Mouse (Mus musculus): Measurements from ENCODE around the gene Mrpl46. TPM values are rescaled to one million over a fixed set of nuclear protein-coding genes. Genes with fewer than 3 reads are reported as not detected.

Mrpl46 gene
- total RNA-seq, 1 experiment, result 34.2 TPM

DNA sequence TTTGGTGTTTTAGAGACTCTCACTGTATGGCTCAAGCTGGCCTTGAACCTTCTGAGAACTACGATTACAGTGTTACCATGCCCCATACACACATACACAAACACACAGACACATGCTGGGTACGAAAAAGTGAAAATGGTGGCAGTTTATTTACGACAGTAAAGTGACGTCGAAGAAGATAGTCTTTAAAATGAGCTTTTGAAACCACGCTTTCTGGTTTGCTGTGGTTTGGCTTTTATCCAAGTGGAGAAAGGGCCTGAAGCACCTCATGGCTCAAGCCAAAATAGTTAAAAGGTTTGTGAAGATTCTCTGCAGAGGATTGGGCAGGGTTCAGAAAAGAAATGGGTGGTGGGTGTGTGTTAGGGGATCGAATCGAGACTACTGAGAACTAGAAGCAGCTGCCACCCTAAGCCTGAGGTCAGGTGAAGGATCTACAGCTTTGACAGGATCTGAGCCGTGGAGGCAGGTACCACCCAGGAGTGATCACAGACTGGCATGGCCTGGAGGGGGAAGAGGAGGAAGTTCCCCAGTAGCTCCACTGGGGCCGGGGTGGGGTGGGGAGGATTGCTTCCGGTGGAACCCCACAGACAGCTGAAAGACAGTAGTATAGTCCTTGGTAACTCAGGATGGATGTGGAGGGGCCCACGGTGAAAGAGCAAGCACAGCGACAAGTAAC, 10.7 kb upstream of the Mrpl46 start:
- H3K36me3 ChIP-seq (ENCODE audit: control insufficient read depth, insufficient read depth, low read length, poor library complexity, severe bottlenecking), result peaks cover 19% of the 10 kb centered on the region
- H3K4me1 ChIP-seq (ENCODE audit: control insufficient read depth in 2 of 2, insufficient read depth in 2 of 2, low read length in 2 of 2, poor library complexity in 1 of 2), result no peaks in the 10 kb centered on the region; a peak in 1 of 4 replicates
- no peak overlapping the region for H3K9ac ChIP-seq (ENCODE audit: insufficient read depth, low read depth, low read length, poor library complexity, severe bottlenecking)
- no peak overlapping the region for H3K27ac ChIP-seq (ENCODE audit: insufficient read depth, low read depth, low read length, poor library complexity, severe bottlenecking)
- TF ChIP-seq ZNF384 (IDR thresholded peaks at IDR 0.05; ENCODE audit: low read depth, low read length) (no peak), CHD2 (IDR thresholded peaks at IDR 0.05; ENCODE audit: low read depth, low read length) (no peak), ZC3H11A (IDR thresholded peaks at IDR 0.05; ENCODE audit: borderline replicate concordance, low read depth, low read length) (no peak), MAFK (IDR thresholded peaks at IDR 0.05; ENCODE audit: insufficient read depth, low read depth, low read length) (no peak), HCFC1 (IDR thresholded peaks at IDR 0.05; ENCODE audit: borderline replicate concordance, insufficient read depth, low read length) (no peak)
- H3K9me3 ChIP-seq (ENCODE audit: control insufficient read depth, insufficient read depth, low read depth, low read length), result no peaks in the 10 kb centered on the region
- in situ Hi-C loops (cut with MboI; ENCODE audit: low sequenced_read_pairs in 2 of 2, unreplicated experiment in 2 of 2), result loop anchor here in 1 of 2 experiments (5.0 kb wide), 1 partner anchor 103 kb away; the partner anchor contains the start of gene Aen
- H3K4me3 ChIP-seq (ENCODE audit: insufficient read depth in 1 of 2, low read depth in 1 of 2, low read length in 2 of 2, poor library complexity in 1 of 2, severe bottlenecking in 1 of 2), result no peak overlapping the region
- no peak for DNase-seq (ENCODE audit: low read depth, low spot score)

- peak; percentile 57 for DNase-seq (ENCODE audit: low read depth, low spot score)
- H3K9me3 ChIP-seq (ENCODE audit: control insufficient read depth, insufficient read depth, low read depth, low read length), result no peaks in the 10 kb centered on the region
- H3K4me1 ChIP-seq (ENCODE audit: control insufficient read depth in 2 of 2, insufficient read depth in 2 of 2, low read length in 2 of 2, poor library complexity in 1 of 2), result no peaks in the 10 kb centered on the region
- TF ChIP-seq ZC3H11A (IDR thresholded peaks at IDR 0.05; ENCODE audit: borderline replicate concordance, low read depth, low read length) (peak; percentile 94), CHD2 (IDR thresholded peaks at IDR 0.05; ENCODE audit: low read depth, low read length) (no peak), HCFC1 (IDR thresholded peaks at IDR 0.05; ENCODE audit: borderline replicate concordance, insufficient read depth, low read length) (no peak)
- in situ Hi-C loops (cut with MboI; ENCODE audit: low sequenced_read_pairs in 2 of 2, unreplicated experiment in 2 of 2), result loop anchor here in 1 of 2 experiments (5.0 kb wide), 1 partner anchor 106 kb away; the partner anchor contains the start of gene Aen
- no peak overlapping the region for H3K4me3 ChIP-seq (ENCODE audit: insufficient read depth in 1 of 2, low read depth in 1 of 2, low read length in 2 of 2, poor library complexity in 1 of 2, severe bottlenecking in 1 of 2)
- no peak overlapping the region for H3K27ac ChIP-seq (ENCODE audit: insufficient read depth, low read depth, low read length, poor library complexity, severe bottlenecking)
- H3K9ac ChIP-seq (ENCODE audit: insufficient read depth, low read depth, low read length, poor library complexity, severe bottlenecking), result no peak overlapping the region
- H3K36me3 ChIP-seq (ENCODE audit: control insufficient read depth, insufficient read depth, low read length, poor library complexity, severe bottlenecking), result peaks cover 21% of the 10 kb centered on the region
These were observed 8.3 kb upstream of the Mrpl46 start for GRCm38 (mm10) chr7:78791359-78792222.

GRCm38 (mm10) chr7:78787793-78788380, 4.6 kb upstream of the Mrpl46 start:
- no peaks in the 10 kb centered on the region for H3K9me3 ChIP-seq (ENCODE audit: control insufficient read depth, insufficient read depth, low read depth, low read length)
- H3K4me3 ChIP-seq (ENCODE audit: insufficient read depth in 1 of 2, low read depth in 1 of 2, low read length in 2 of 2, poor library complexity in 1 of 2, severe bottlenecking in 1 of 2), result no peak overlapping the region
- no peaks in the 10 kb centered on the region for H3K4me1 ChIP-seq (ENCODE audit: control insufficient read depth in 2 of 2, insufficient read depth in 2 of 2, low read length in 2 of 2, poor library complexity in 1 of 2)
- H3K36me3 ChIP-seq (ENCODE audit: control insufficient read depth, insufficient read depth, low read length, poor library complexity, severe bottlenecking), result peaks cover 21% of the 10 kb centered on the region
- H3K27ac ChIP-seq (ENCODE audit: insufficient read depth, low read depth, low read length, poor library complexity, severe bottlenecking), result no peak overlapping the region
- no peak for TF ChIP-seq MAFK (IDR thresholded peaks at IDR 0.05; ENCODE audit: insufficient read depth, low read depth, low read length)
- H3K9ac ChIP-seq (ENCODE audit: insufficient read depth, low read depth, low read length, poor library complexity, severe bottlenecking), result no peak overlapping the region
- DNase-seq (ENCODE audit: low read depth, low spot score), result no peak
- in situ Hi-C loops (cut with MboI; ENCODE audit: low sequenced_read_pairs in 2 of 2, unreplicated experiment in 2 of 2), result loop anchor here in 1 of 2 experiments (10.0 kb wide), 1 partner anchor 107 kb away; the partner anchor contains the start of gene Aen

- Histone ChIP-seq H3K4me1 (ENCODE audit: control insufficient read depth in 2 of 2, insufficient read depth in 2 of 2, low read length in 2 of 2, poor library complexity in 1 of 2) (no peaks in the 10 kb centered on the region), H3K9ac (ENCODE audit: insufficient read depth, low read depth, low read length, poor library complexity, severe bottlenecking) (no peak overlapping the region), H3K27ac (ENCODE audit: insufficient read depth, low read depth, low read length, poor library complexity, severe bottlenecking) (no peak overlapping the region), H3K36me3 (ENCODE audit: control insufficient read depth, insufficient read depth, low read length, poor library complexity, severe bottlenecking) (peaks cover 10% of the 10 kb centered on the region; the same call in 1 of the 2 replicates), H3K4me3 (ENCODE audit: insufficient read depth in 1 of 2, low read depth in 1 of 2, low read length in 2 of 2, poor library complexity in 1 of 2, severe bottlenecking in 1 of 2) (no peak overlapping the region), H3K9me3 (ENCODE audit: control insufficient read depth, insufficient read depth, low read depth, low read length) (no peaks in the 10 kb centered on the region)
- TF ChIP-seq ZNF384 (IDR thresholded peaks at IDR 0.05; ENCODE audit: low read depth, low read length) (no peak), HCFC1 (IDR thresholded peaks at IDR 0.05; ENCODE audit: borderline replicate concordance, insufficient read depth, low read length) (no peak), CHD2 (IDR thresholded peaks at IDR 0.05; ENCODE audit: low read depth, low read length) (no peak), ZC3H11A (IDR thresholded peaks at IDR 0.05; ENCODE audit: borderline replicate concordance, low read depth, low read length) (no peak), MAFK (IDR thresholded peaks at IDR 0.05; ENCODE audit: insufficient read depth, low read depth, low read length) (no peak)
- DNase-seq (ENCODE audit: low read depth, low spot score), result no peak
- in situ Hi-C loops (cut with MboI; ENCODE audit: low sequenced_read_pairs in 2 of 2, unreplicated experiment in 2 of 2), result loop anchor here in 1 of 2 experiments (10.0 kb wide), 1 partner anchor 109 kb away; the partner anchor contains the start of gene Aen
These were observed 2.6 kb upstream of the Mrpl46 start for GRCm38 (mm10) chr7:78785906-78786305.

All from ES-E14 (cell line).